Mouse (Mus musculus) lung, adult 2 months (tissue): ENCODE measurements at regions not wholly inside any gene's neighbourhood (a gene's known extent, or its start where the extent isn't known, plus 50 kb on each side); places are given as distances from the start of the nearest gene placed in this dataset.

ENCODE experiments used
- CTCF ChIP-seq: fragments of 200-500 bp; IDR thresholded peaks from 2 replicates; pipeline ENCODE4 v1.5.1; 2011; ENCODE audit warnings: mild to moderate bottlenecking, low read length, control low read depth; ENCODE audit not compliant: insufficient read depth
- POLR2A ChIP-seq: fragments of 200-500 bp; IDR thresholded peaks from 2 replicates; pipeline ENCODE4 v1.6.1; 2011; ENCODE audit warnings: low read depth, mild to moderate bottlenecking, control low read depth, low read length, borderline replicate concordance; ENCODE audit errors: extremely low read depth

DNA sequence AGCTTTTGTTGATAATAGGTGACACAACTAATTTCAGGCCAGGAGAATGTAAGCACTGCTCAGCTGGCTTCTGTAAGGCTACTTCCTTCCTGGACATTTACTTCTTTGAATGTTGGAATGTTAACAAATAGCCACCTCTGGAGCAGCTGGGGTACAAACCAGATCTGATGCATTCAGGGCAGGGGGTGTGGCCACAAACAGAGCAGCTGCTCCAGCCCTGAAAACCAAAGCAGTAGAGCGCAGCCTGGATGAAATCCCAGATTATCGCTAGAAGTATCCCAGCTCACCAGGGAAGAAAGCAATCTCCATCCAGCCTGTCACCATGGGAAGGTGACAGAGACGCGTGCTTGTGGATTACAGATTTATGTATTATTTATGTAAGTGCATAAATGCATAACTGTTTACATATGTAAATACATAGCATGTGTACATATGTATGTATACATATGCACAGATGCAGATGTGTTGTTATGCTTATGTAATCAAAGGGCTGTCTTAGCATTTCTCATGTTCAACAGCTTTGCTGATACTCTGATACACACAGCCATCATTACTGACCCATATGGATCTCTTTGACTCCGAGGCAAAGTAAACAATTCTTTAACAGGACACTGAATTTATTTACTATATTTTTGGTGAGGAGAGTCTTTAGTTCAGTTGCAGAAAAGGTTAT lies 143.5 kb downstream of the 1700129C05Rik start:
- TF ChIP-seq POLR2A (no peak), CTCF (no peak)
